Mouse (Mus musculus): ENCODE results near the gene Stk36.

- TF ChIP-seq CTCF (IDR thresholded peaks at IDR 0.05; ENCODE audit: low read depth) (no peak), EP300 (IDR thresholded peaks at IDR 0.05; ENCODE audit: low read depth) (peak; percentile 32; the same call in 1 of the 2 replicates)
These were observed 16.4 kb upstream of the Stk36 start for GRCm38 (mm10) chr1:74584616-74585398.
